Mouse (Mus musculus): ENCODE data around the gene Ppm1b.
"Not testable (repeated sequence)": the region's sequence is repeated elsewhere in the genome, so short reads cannot be mapped to it uniquely, and the experiment has no call there.

Ppm1b gene

DNA sequence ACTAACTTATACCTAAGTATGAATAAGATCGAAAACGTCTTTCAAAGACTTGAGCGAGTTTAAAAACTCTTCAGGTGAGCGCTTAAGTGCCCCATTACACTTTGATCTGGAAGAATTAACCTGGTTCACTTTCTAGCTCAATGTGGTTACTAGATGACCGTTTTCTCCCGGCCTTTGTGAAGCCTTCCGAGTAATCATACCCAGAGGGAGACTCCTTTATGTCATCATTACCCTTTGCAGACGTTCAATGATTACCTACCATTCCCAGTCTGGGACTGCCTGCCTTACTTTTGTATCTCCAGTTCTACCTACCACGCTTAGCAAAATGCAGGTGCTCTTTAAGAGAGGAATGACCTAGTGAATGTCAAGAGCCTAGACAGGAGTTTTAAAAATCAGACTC is at the start of gene Ppm1b:
TSS of gene Ppm1b (plus strand) at position 301 of the 400 bp plus-strand sequence.
- no peak for DNase-seq (ENCODE audit: low read depth, low spot score)

DNA sequence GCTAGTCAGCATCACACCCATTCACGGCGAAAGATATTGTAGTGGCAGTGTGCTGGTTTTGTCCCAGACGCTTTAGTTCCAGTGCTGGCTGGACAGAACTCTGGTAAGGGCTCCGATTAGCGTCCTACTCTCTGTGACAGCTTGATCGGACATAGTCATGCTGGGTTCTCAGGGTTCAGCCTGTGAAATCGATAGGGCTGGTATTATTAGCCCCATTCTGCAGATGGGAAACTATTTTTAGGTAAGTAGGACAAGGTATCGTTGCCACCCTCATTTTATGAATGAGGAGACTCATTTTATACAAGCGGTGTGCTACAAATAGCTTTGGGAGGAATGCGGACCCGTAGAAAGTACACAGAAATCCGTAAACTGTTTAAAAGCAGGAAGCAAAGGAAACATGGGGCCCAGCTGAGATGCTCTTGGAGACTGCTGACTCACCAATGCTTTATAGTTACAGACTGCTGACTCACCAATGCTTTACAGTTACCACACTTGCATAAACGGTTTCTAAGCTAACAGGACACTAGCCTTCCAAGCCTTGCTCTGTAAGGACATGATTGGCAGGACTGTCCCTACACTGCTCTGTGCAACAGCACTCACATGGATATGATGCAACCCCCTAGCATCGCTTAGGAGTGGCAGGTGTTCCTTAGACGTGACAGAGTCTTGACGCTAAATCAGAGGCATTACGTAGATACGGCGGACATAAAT is 34.7 kb upstream of the Ppm1b start:
- no peak for DNase-seq (ENCODE audit: low read depth, low spot score)

- no peak for DNase-seq (ENCODE audit: low read depth, low spot score)
These were observed 31.8 kb upstream of the Ppm1b start for GRCm38 (mm10) chr17:84924779-84925178.

- DNase-seq (ENCODE audit: low read depth, low spot score), result no peak
These were observed 30.3 kb upstream of the Ppm1b start for GRCm38 (mm10) chr17:84926233-84926632.

- DNase-seq (ENCODE audit: low read depth, low spot score), result no peak
These were observed 29.0 kb upstream of the Ppm1b start for GRCm38 (mm10) chr17:84927580-84927979.

DNA sequence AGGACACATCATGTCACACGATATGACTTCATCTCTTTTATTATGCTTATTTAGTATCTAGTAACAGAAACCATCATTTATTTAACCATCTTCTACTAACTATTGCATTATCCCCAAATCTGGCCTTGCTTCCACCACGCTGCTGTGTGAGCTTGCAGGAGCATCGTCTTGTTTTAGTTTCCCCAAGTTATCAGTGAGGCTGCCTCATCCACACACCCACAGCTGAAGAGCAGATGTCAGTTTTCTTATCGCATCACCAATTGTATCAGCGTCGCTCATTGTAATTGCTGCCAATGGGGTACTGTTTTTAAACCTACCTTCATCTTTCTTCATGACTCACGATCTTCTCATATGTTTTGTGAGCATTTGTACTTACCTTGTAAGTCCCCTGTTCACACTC is 23.6 kb upstream of the Ppm1b start:
- DNase-seq (ENCODE audit: low read depth, low spot score), result no peak

DNA sequence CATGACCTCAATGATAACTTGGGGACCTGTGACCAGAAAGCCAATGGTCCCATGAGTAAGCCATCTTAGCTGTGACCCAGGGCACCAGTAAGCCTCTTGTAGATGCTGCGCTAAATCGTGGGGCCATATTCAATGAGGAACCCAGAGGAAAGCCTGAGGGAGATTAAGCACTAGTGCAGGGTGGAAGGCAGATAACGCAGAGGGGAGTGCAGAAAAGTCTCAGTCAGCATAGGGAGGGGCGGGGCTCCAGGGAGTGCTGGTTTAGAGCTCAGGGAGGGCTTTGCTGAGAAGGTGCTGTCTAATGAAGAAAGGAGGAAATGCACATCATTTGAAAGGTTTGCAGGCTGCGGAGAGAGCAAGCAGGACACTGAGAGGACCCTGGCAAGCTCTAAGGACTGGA is 22.6 kb upstream of the Ppm1b start:
- DNase-seq (ENCODE audit: low read depth, low spot score), result no peak

- not testable (repeated sequence) for DNase-seq (ENCODE audit: low read depth, low spot score)
These were observed 20.9 kb upstream of the Ppm1b start for GRCm38 (mm10) chr17:84935620-84936019.

GRCm38 (mm10) chr17:84936301-84936700 is 20.2 kb upstream of the Ppm1b start:
- no peak for DNase-seq (ENCODE audit: low read depth, low spot score)

DNA sequence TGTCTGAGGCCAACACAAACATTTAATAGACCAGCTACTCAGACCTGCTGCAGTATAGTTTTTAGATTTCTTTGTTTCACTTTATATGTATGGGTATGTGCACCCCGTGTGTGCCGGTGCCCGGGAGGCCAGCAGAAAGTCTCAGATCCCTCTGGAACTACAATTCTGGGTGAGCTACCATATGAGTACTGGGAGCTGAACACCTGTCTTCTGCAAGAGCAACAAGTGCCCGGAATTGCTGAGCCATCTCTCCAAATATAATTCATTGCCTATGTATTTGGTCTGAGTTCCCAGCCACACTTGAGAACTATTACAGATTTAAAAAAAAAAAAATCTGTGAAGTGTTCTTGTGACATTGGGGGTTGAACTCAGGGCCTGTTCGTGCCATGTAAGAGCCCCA is 19.7 kb upstream of the Ppm1b start:
- no peak for DNase-seq (ENCODE audit: low read depth, low spot score)

GRCm38 (mm10) chr17:84937220-84937619 is 19.3 kb upstream of the Ppm1b start:
- DNase-seq (ENCODE audit: low read depth, low spot score), result no peak

- DNase-seq (ENCODE audit: low read depth, low spot score), result no peak
These were observed 18.3 kb upstream of the Ppm1b start for GRCm38 (mm10) chr17:84938215-84938614.

DNA sequence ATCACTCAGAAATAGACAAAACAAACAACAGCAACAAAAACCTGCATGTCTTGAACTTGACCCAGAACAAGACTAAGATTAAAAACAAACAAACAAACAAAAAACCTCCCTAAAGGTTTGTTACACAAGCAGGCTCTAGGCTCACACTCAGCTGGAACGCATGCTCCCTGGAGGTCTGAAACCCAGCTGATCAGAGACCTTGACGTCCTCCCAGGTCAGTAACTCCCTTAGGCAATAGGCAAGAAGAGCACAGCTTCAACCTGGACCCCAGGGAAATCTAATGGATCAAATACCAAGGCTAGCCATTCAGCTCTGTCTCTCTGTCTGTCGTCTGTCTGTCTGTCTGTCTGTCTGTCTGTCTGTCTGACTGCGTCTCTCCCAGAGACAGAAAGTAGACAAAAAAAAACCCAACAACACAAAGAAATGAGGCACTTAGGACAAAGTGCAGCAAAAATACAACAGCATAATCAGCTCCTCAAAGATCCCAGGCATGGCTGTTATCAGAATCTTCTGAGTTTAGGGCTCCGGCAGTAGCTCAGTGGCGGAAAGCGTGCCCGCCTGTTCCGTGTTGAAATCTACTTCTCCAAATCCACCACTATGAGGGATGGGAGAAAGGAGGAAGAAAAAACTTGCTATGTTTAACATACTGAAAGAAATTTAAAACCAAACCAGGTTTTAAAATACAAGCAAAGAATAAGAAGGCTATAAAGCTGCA is 16.4 kb upstream of the Ppm1b start:
- DNase-seq (ENCODE audit: low read depth, low spot score), result no peak

GRCm38 (mm10) chr17:84941291-84941868 is 15.2 kb upstream of the Ppm1b start:
- DNase-seq (ENCODE audit: low read depth, low spot score), result no peak

DNA sequence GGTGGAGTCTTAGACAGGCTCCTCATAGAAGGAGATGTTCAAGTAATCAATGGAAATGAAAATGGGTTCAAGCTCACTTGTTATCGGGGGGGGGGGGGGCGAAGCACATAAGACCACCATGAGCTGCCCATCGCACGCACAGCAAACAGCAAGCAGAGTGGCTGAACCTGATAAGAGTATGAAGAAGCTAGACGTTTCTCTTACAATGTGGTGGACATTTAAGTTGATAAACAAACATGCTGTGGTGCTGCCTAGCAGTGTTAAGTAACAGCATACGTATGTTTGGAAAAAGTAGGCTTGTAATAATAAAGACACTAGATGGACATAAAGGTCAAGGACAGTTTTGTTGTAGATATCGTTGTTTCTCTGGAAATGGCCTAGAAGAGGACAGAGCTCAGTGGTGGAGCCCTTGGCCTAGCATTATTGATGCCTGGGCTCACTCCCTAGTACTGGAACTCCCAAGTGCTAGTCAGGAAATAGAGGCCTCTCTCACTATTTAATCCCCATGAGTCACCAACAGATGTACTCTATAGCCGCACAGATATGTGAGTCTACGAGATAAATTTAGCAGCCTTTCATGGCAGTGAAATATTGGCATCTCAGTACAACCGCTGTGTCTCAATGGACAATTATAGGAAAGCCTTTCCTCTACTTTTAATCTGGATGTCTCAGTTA is 14.0 kb upstream of the Ppm1b start:
- no peak for DNase-seq (ENCODE audit: low read depth, low spot score)

- DNase-seq (ENCODE audit: low read depth, low spot score), result no peak
These were observed 13.5 kb upstream of the Ppm1b start for GRCm38 (mm10) chr17:84943033-84943393.

DNA sequence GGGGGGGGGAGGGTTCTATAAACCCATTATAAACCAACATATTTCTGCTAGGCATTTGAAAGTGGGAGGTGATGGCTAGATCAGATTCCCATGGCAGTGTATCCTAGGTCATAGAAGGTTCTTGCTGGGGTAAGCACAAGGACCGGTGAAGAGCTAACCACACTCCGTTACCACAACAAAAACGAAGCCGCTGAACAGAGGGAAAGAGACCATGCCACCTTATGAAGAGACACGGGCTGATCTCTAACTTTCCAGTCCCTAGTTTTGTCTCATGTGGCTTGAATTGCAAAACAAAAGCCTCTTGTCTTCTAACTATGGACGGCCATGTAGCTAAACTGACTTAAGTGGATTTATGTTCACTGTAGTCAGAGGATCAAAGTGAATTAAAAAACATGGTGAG is 12.2 kb upstream of the Ppm1b start:
- no peak for DNase-seq (ENCODE audit: low read depth, low spot score)

DNA sequence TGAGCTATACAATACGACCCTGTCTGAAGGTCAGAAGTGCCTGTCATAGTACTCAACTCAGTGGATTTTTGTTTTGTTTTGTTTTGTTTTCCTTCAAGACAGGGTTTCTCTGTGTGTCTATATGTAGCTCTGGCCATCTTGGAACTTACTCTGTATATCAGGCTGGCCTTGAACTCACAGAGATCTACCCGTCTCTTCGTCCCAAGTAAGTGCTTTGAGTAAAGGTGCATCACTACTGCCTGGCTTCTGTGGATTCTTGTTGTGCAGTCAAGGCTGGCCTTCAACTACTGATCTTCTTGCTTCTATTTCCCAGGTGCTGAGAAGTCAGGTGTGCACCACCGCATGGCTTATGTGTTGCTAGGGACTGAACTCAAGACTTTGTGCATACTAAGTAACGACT is 4.0 kb upstream of the Ppm1b start:
- no peak for DNase-seq (ENCODE audit: low read depth, low spot score)

DNA sequence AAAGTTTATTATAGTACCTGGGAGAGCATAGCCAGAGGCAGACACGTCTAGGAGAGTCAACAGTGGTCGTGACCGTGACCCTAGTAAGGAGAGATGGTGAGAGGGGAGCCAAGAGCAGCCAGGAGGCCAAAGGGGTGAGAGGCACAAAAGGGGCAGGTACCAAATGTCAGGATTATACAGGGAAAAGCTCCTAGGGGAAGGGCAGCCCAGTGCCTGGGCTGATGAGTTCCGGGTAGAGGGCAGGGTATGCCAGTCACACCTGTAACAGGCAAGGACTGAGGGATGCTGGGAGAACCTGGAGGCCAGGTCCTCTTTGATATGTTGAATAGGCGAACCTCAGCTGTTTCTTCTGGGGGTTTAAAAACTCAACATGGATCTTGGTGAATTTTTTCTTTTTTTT is 2.8 kb upstream of the Ppm1b start:
- DNase-seq (ENCODE audit: low read depth, low spot score), result no peak

- DNase-seq (ENCODE audit: low read depth, low spot score), result no peak
These were observed 1.7 kb upstream of the Ppm1b start for GRCm38 (mm10) chr17:84954881-84955280.

- DNase-seq (ENCODE audit: low read depth, low spot score), result peak; percentile 98
These were observed 468 bp downstream of the Ppm1b start for GRCm38 (mm10) chr17:84956931-84957486.

Data from A20 (cell line).